Mouse (Mus musculus) neural tube, embryonic 14.5 days (tissue): ENCODE measurements at regions not wholly inside any gene's neighbourhood (a gene's known extent, or its start where the extent isn't known, plus 50 kb on each side); places are given as distances from the start of the nearest gene placed in this dataset.
A peak's percentile ranks its signal among the peaks of the same experiment; 100 is the strongest.

Experiments used
- ATAC-seq: fragments of 200-750 bp; cut with Nextera tagmentation; 2 replicates; pipeline ENCODE4 v1.8.0; 2017; ENCODE audit warnings: low read depth, mild to moderate bottlenecking, moderate TSS enrichment, moderate library complexity
- H3K27ac ChIP-seq: fragments of 300-500 bp; sonication (generic); 2 replicates; pipeline ENCODE4 v1.5.1; 2014; ENCODE audit warnings: low read depth, mild to moderate bottlenecking, control low read depth, low read length, moderate library complexity, mixed read lengths
- H3K27me3 ChIP-seq: fragments of 300-500 bp; sonication (generic); 2 replicates; pipeline ENCODE4 v1.6.1; 2014; ENCODE audit warnings: low read length; ENCODE audit not compliant: control insufficient read depth, insufficient read depth
- H3K36me3 ChIP-seq: fragments of 300-500 bp; sonication (generic); 2 replicates; pipeline ENCODE4 v1.6.1; 2014; ENCODE audit warnings: low read length, mixed read lengths; ENCODE audit not compliant: control insufficient read depth, insufficient read depth
- H3K4me1 ChIP-seq: fragments of 300-500 bp; sonication (generic); 2 replicates; pipeline ENCODE4 v1.6.1; 2014; ENCODE audit warnings: low read length; ENCODE audit not compliant: control insufficient read depth, insufficient read depth
- H3K4me2 ChIP-seq: fragments of 300-500 bp; sonication (generic); 2 replicates; pipeline ENCODE4 v1.6.1; 2014; ENCODE audit warnings: mild to moderate bottlenecking, low read depth, low read length, control low read depth
- H3K4me3 ChIP-seq: fragments of 300-500 bp; sonication (generic); 2 replicates; pipeline ENCODE4 v1.5.1; 2014; ENCODE audit warnings: low read depth, low read length, control low read depth, mixed read lengths
- H3K9ac ChIP-seq: fragments of 300-500 bp; sonication (generic); replicated peaks from 2 replicates; pipeline ENCODE4 v1.6.1; 2014; ENCODE audit warnings: low read depth, mild to moderate bottlenecking, control low read depth, low read length, mixed read lengths
- H3K9me3 ChIP-seq: fragments of 300-500 bp; sonication (generic); 2 replicates; pipeline ENCODE4 v1.6.1; 2016; ENCODE audit warnings: low read length; ENCODE audit not compliant: control insufficient read depth
- WGBS: fragments of 180-500 bp; shearing (Covaris S2); extraction: QIAGEN DNeasy Blood & Tissue Kit; methylation state at CpG from one replicate; pipeline ENCODE4 v1.1.7; 2014; 5-methylcytosine and 5-hydroxymethylcytosine counted together

- Histone ChIP-seq H3K9ac (no peak overlapping the region), H3K9me3 (no peaks in the 10 kb centered on the region), H3K36me3 (no peaks in the 10 kb centered on the region), H3K27me3 (no peaks in the 10 kb centered on the region), H3K4me2 (no peak overlapping the region), H3K4me3 (no peak overlapping the region), H3K27ac (no peak overlapping the region), H3K4me1 (no peaks in the 10 kb centered on the region)
- WGBS = 85% methylated on average over 2 of the region's 2 CpGs
- no peak for ATAC-seq
Observed at GRCm38 (mm10) chr7:83161226-83161625, 294.1 kb downstream of the Mex3b start.

- Histone ChIP-seq H3K4me1 (no peaks in the 10 kb centered on the region), H3K9ac (no peak overlapping the region), H3K27ac (no peak overlapping the region), H3K36me3 (no peaks in the 10 kb centered on the region), H3K4me3 (no peak overlapping the region), H3K27me3 (no peaks in the 10 kb centered on the region), H3K4me2 (no peak overlapping the region), H3K9me3 (no peaks in the 10 kb centered on the region)
- ATAC-seq = no peak
- WGBS = 88% methylated on average over 3 of the region's 3 CpGs
Observed at GRCm38 (mm10) chr7:83162868-83163267, 295.7 kb downstream of the Mex3b start.

GRCm38 (mm10) chr7:83179403-83179802, 312.3 kb downstream of the Mex3b start:
- 100% methylated on average over 1 of the region's 1 CpGs for WGBS
- ATAC-seq = no peak

GRCm38 (mm10) chr7:83186341-83186740, 319.2 kb downstream of the Mex3b start:
- H3K27ac ChIP-seq = no peak overlapping the region
- no peaks in the 10 kb centered on the region for H3K36me3 ChIP-seq
- ATAC-seq = no peak
- no peak overlapping the region for H3K4me2 ChIP-seq
- 94% methylated on average over 9 of the region's 9 CpGs for WGBS
- H3K4me1 ChIP-seq = no peaks in the 10 kb centered on the region
- H3K9me3 ChIP-seq = no peaks in the 10 kb centered on the region
- H3K27me3 ChIP-seq = no peaks in the 10 kb centered on the region
- H3K9ac ChIP-seq = no peak overlapping the region
- H3K4me3 ChIP-seq = no peak overlapping the region

More at GRCm38 (mm10) chr7:83179403-83179802, 312.3 kb downstream of the Mex3b start:
- no peaks in the 10 kb centered on the region for H3K4me1 ChIP-seq
- H3K4me2 ChIP-seq = no peak overlapping the region
- no peak overlapping the region for H3K9ac ChIP-seq
- H3K36me3 ChIP-seq = no peaks in the 10 kb centered on the region
- no peaks in the 10 kb centered on the region for H3K27me3 ChIP-seq
- H3K4me3 ChIP-seq = no peak overlapping the region
- no peaks in the 10 kb centered on the region for H3K9me3 ChIP-seq
- no peak overlapping the region for H3K27ac ChIP-seq

GRCm38 (mm10) chr7:83195896-83196537, 328.9 kb downstream of the Mex3b start:
- WGBS = 68% methylated on average over 12 of the region's 12 CpGs
- H3K9ac ChIP-seq = no peak overlapping the region
- H3K9me3 ChIP-seq = no peaks in the 10 kb centered on the region
- no peaks in the 10 kb centered on the region for H3K36me3 ChIP-seq
- H3K27ac ChIP-seq = no peak overlapping the region
- no peaks in the 10 kb centered on the region for H3K27me3 ChIP-seq
- no peak for ATAC-seq
- peaks cover 7% of the 10 kb centered on the region; the same call in 1 of the 2 replicates for H3K4me1 ChIP-seq
- H3K4me3 ChIP-seq = no peak overlapping the region
- no peak overlapping the region for H3K4me2 ChIP-seq

GRCm38 (mm10) chr7:83197490-83197889, 330.4 kb downstream of the Mex3b start:
- H3K4me2 ChIP-seq = no peak overlapping the region
- no peaks in the 10 kb centered on the region for H3K36me3 ChIP-seq
- H3K27me3 ChIP-seq = no peaks in the 10 kb centered on the region
- no peak overlapping the region for H3K9ac ChIP-seq
- 71% methylated on average over 2 of the region's 2 CpGs for WGBS
- H3K27ac ChIP-seq = no peak overlapping the region
- H3K4me1 ChIP-seq = peaks cover 20% of the 10 kb centered on the region
- no peak overlapping the region for H3K4me3 ChIP-seq
- no peaks in the 10 kb centered on the region for H3K9me3 ChIP-seq
- ATAC-seq = no peak

- 25% methylated on average over 7 of the region's 7 CpGs for WGBS
- H3K4me1 ChIP-seq = peaks cover 46% of the 10 kb centered on the region
Observed at GRCm38 (mm10) chr7:83201126-83201686, 334.1 kb downstream of the Mex3b start.

GRCm38 (mm10) chr7:83201768-83202493, 334.8 kb downstream of the Mex3b start:
- ATAC-seq = peak; percentile 86
- H3K4me1 ChIP-seq = peaks cover 46% of the 10 kb centered on the region
- peak overlapping the region; percentile 38 for H3K4me2 ChIP-seq
- H3K27me3 ChIP-seq = no peaks in the 10 kb centered on the region
- peak overlapping the region; percentile 90 for H3K27ac ChIP-seq
- no peaks in the 10 kb centered on the region for H3K36me3 ChIP-seq
- H3K9me3 ChIP-seq = no peaks in the 10 kb centered on the region
- peak overlapping the region; percentile 16 for H3K4me3 ChIP-seq
- 7% methylated on average over 11 of the region's 11 CpGs for WGBS
- peak overlapping the region; percentile 5 for H3K9ac ChIP-seq

More at GRCm38 (mm10) chr7:83201126-83201686, 334.1 kb downstream of the Mex3b start:
- ATAC-seq = peak; percentile 52
- Histone ChIP-seq H3K27me3 (no peaks in the 10 kb centered on the region), H3K27ac (peak overlapping the region; percentile 90), H3K36me3 (no peaks in the 10 kb centered on the region), H3K4me3 (no peak overlapping the region), H3K9me3 (no peaks in the 10 kb centered on the region), H3K4me2 (peak overlapping the region; percentile 38), H3K9ac (peak overlapping the region; percentile 5)
